Mouse (Mus musculus) left cerebral cortex, adult 8-10 months (tissue): ENCODE results near the gene Olfr98. TPM values are rescaled to one million over a fixed set of nuclear protein-coding genes. Genes with fewer than 3 reads are reported as not detected.
A peak's percentile ranks its signal among the peaks of the same experiment; 100 is the strongest.
"Not testable (repeated sequence)": the region's sequence is repeated elsewhere in the genome, so short reads cannot be mapped to it uniquely, and the experiment has no call there.

Experiments
- DNase-seq, 2 experiments: peaks; one replicate each; pipeline ENCODE4 v3.0.0; 2022; ENCODE audit warnings: low spot score in 2 of 2
- total RNA-seq, 4 experiments: library from RNA; stranded (reverse); gene quantifications; 2 replicates each; pipeline ENCODE4 v1.2.4; 2022

Olfr98 gene
- total RNA-seq, result not detected

DNA sequence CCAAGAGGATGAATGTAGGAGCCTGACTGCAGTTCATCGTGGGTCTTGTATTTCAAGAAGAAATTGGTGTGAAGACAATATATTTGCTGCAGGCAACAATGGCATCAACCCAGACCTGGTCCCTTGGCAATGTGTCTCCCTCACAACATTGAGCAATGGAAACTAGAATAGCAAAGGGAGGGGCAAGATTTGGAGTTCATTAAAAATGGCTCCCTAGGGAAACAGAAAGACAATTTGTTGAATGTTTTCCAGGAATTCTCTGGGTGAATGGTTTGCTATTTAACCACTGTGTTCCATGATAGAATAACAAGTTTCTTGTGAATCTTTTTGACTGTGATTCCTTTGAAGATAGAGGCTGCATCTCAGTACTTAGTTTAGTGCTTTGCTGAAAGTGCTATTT is at the start of gene Olfr98:
Olfr98 (minus strand) TSS at position 124 of the 400 bp plus-strand sequence.
- DNase-seq, result no peak

GRCm38 (mm10) chr17:37310146-37310699 is 46.7 kb upstream of the Olfr98 start:
- DNase-seq, result no peak

DNA sequence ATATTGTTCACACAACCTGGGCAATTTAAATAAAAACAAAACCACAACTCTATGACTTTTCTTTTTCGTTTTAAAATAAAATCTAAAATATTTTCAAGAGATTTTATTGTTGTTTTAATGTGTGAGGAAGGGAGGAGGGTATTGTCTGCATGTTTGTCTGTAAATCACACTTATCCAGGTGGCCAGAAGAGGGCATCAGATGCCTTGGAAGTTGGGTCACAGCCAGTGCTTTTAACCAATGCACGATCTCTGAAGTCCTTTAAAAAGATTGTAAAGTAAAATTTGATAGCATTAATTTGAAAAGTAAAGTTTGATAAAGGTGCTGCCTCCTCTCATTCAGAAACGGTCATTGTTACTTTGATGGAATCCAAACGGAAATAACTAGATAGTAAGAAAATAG is 44.9 kb upstream of the Olfr98 start:
- no peak for DNase-seq

DNA sequence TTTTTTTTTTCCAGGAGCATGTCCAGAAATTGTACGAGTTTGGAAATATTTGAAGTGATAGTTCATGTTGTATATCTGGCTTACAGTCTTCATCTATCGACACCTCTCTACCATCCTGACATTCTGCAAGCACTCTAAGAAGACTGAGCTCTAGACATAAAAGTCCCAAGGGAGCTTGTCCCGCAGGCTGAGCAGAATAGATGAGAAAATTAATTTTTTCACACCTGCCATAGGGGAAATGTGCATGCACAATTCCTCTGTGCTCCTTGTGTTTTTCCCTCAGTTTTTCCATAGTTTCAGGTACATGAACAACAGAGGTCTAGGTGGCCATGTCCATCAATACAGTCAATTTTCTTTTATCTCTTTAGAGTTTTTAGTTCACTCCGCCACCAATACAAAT is 40.7 kb upstream of the Olfr98 start, which contains the start of gene Olfr101:
Olfr101 (minus strand) TSS at position 101 of the 400 bp plus-strand sequence.
- no peak for DNase-seq

DNA sequence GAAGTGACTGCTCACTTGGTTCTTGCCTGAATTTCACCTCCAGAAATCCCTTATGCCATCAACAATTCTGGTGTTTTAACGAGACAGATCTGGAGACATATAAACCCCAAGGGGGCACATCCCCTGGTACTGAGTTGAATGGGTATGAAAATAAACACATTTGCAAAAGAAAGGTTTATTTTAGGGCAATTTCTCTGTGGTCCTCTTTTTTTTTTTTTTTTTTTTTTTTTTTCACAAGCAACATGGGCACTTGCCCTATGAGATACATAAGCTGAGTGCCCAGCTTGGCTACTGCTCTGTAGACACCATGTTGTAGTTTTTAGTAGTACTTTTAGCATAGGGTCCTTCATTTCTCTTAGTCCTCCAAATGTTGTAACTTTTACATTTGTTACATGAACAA is 19.8 kb upstream of the Olfr98 start, which contains the start of gene Olfr99:
Olfr99 (minus strand) TSS at position 101 of the 400 bp plus-strand sequence.
- DNase-seq, result no peak

- no peak for DNase-seq
Observed at GRCm38 (mm10) chr17:37280331-37280730, 16.8 kb upstream of the Olfr98 start.

DNA sequence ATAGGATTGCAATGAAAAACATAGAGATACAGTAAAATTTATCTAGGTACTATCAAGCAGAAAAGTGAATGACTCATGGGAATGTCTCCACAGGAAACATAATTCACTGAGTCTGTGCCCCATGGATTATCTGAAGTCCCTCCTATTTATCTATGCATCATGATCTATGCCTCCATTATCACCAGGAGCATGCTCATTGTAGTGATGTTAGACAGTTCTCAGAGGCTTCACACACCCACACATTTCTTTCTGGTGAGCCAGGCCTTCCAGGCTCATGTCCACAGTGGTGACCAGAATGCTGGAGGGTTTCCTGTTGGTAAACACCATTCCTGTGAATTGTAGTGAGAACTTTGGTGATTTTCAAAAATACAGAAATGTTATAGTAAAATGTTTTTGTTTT is 13.0 kb upstream of the Olfr98 start:
- DNase-seq, result no peak

- no peak for DNase-seq
Observed at GRCm38 (mm10) chr17:37275626-37276248, 12.2 kb upstream of the Olfr98 start.

- DNase-seq, result peak in 1 of 2 experiments; percentile 7
Observed at GRCm38 (mm10) chr17:37270702-37271092, 7.1 kb upstream of the Olfr98 start.

DNA sequence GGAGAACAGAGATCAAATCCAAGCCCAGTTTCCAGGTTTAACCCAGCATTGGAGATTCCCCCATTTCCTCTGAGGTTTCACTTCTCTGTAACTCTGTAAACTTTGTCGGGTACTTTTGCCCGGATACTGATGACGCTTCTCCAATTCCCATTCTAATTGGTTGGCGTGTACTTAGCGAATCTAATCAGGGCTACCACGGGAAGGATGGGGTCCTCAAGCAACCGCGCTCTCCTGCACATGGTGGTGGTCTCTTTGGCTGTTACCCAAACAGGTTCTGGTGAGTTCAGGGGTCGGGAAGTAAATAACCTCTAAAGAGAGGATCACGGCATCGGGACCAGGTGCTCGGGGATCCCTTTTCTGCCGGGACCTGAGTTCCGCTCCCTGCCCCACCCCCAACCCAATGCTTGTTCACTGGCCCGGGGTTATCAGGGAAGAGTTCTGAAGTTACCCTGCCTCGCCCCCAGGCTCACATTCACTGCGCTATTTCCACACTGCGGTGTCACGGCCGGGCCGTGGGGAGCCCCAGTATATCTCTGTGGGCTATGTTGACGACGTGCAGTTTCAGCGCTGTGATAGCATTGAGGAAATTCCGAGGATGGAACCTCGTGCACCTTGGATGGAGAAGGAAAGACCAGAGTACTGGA is 6.6 kb upstream of the Olfr98 start, which contains the start of gene H2-M3:
H2-M3 (plus strand) TSS at position 163 of the 644 bp plus-strand sequence.
- peak; percentile 75 to 95 for DNase-seq

- no peak for DNase-seq
Observed at GRCm38 (mm10) chr17:37250544-37250943, 13.0 kb downstream of the Olfr98 start.

DNA sequence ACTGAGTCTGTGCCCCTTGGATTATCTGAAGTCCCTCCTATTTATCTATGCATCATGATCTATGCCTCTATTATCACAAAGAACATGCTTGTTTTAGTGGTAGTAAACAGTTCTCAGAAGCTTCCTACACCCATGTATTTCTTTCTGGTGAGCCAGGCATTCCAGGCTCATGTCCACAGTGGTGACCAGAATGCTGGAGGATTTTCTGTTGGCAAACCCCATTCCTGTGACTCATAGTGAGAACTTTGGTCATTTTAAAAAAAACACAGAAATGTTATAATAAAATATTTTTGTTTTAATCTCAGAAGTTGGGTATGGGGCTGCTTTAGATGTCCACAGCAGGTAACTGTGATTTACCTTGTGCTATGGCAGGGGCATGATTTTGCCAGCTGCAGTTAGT is 14.1 kb downstream of the Olfr98 start:
- no peak for DNase-seq

DNA sequence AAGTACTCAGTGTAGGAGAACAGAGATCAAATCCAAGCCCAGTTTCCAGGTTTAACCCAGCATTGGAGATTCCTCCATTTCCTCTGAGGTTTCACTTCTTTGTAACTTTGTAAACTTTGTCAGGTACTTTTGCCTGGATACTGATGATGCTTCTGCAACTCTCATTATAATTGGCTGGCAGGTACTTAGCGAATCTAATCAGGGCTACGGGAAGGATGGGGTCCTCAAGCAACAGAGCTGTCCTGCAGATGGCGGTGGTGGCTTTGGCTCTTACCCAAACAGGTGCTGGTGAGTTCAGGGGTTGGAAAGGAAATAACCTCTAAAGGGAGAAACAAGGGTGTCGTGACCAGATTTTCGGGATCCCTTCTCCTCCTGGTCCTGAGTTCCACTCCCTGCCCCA is 16.8 kb downstream of the Olfr98 start:
- peak; percentile 6 to 14 for DNase-seq

- no peak for DNase-seq
Observed at GRCm38 (mm10) chr17:37242198-37242597, 21.4 kb downstream of the Olfr98 start.

DNA sequence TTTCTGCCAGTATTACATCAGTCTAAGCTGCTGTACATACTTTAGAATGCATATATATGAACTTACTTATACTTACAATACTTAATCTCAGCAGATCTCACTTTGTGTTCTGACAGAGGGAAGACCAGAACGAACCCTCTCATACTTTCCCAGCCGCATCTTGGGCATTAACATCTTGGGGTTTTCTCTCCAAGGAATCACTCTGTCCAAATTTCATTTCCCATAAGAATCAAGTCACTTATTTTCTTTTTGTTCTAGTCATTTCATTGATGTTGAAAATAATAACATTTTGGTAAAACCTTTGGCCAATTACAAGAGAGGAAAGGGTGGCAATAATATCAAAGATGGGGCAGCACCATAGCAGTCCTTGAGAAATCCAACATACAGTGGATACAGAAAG is 26.3 kb downstream of the Olfr98 start, which contains the start of gene Olfr97:
Olfr97 (minus strand) TSS at position 101 of the 400 bp plus-strand sequence.
- not testable (repeated sequence) for DNase-seq

DNA sequence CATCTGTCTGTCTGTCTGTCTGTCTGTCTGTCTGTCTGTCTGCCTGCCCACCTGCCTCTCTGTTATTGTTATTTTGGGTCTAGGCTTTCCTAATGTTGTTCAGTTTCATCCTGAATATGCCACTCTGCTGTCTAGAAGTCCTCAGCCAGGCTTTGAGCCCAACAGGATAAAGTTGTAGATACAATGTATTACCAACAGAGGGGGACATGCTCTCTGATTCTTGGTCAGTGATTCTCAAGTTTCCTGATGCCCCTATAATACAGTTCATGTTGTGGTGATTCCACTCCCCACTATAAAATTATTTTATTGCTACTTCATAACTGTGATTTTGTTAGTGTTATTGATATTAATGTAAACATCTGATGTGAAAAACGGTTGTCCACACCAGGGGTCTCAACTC is 41.7 kb downstream of the Olfr98 start:
- DNase-seq, result no peak

DNA sequence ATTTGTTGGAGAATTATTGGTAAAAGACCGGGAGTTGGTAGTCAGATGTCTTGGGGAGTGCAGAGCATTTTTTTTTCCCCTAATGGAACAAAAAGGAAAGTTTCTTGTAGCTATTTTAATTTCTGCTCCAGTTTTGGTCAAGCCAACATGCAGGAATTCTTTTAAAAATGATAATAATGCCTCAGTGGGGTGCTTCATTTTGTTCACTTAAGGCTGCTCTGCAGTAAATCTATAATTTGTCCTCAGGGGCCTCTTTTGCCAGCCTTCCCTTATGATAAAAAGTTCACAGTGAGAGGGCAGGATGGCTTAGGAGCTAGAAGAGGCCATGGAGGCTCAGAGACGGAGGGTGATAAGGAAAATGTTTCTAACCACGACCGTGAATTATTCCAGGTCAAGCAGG is 43.7 kb downstream of the Olfr98 start, which contains the start of gene Olfr96:
Olfr96 (plus strand) TSS at position 301 of the 400 bp plus-strand sequence.
- DNase-seq, result no peak

DNA sequence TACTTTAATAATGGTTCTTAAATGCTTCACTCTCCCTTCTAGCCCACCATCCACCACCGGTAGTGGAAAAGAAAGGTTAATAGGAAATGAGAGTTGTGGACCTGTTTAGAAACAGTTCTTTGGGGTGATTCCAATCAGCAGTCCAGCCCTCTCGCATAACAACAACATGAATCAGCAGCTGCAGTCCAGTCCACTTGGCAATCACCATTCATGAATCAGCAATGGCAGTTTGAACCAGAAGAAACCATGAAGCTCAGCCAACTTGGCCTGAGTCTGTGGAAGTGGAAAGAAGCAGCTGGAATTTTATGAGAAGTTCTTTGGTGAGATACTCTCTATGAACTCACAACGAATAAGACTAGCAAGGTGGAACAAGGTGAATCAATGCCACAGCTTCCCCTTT is 45.1 kb downstream of the Olfr98 start:
- DNase-seq, result no peak

DNA sequence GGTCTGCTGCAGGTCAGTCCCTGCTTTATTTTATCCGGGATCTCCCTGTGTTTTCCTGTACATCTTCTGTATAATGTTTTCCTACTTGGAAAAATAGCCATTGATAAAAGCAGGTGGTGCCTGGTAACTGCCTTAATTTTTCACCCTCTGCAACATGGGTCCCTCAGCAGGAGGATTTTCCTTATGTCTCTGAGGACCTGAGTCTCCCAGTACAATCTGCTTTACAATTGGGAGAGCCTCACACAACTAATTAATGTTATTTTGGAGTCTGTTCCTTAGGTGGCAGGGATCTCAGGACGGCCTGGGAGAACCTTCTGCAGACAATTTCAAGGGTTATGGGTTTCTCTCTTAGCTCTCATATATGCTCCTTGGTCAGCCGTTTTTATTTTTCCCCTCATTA is 50.5 kb downstream of the Olfr98 start, which contains the start of gene Olfr95:
Olfr95 (minus strand) TSS at position 101 of the 400 bp plus-strand sequence.
- DNase-seq, result no peak
